Comparison of ENCODE assay signal across 8 mouse cellular contexts in genomic region chr2:49450931-49451636, GRCm38 (mm10). TPM values are rescaled to one million over a fixed set of nuclear protein-coding genes. Genes with fewer than 3 reads are reported as not detected.
DNase-seq lines count a peak whose midpoint lies in the region; ATAC-seq and TF ChIP-seq lines count a peak whose summit lies in the region.

Gene Epc2 (plus strand): TSS chr2:49451486.

- H3K27ac ChIP-seq in hindbrain, embryonic 10.5 days: peak within 1 kb of the TSS; percentile 100
- peak within 1 kb of the TSS; percentile 99 for H3K27ac ChIP-seq in lung, embryonic 16.5 days (ENCODE audit: low read length)
- H3K27ac ChIP-seq in thymus, adult 2 months (ENCODE audit: control insufficient read depth, insufficient read depth, low read length): peak within 1 kb of the TSS; percentile 77

- H3K4me2 ChIP-seq in lung, embryonic 16.5 days (ENCODE audit: low read depth, low read length): peak within 1 kb of the TSS; percentile 82

- no peaks in the 10 kb centered on the region for H3K9me3 ChIP-seq in hindbrain, embryonic 10.5 days
- no peaks in the 10 kb centered on the region for H3K9me3 ChIP-seq in lung, embryonic 16.5 days (ENCODE audit: control insufficient read depth, low read length)

- H3K36me3 ChIP-seq in hindbrain, embryonic 10.5 days: no peaks in the 10 kb centered on the region
- H3K36me3 ChIP-seq in lung, embryonic 16.5 days (ENCODE audit: control insufficient read depth, insufficient read depth, low read length): no peaks in the 10 kb centered on the region
- no peaks in the 10 kb centered on the region for H3K36me3 ChIP-seq in thymus, adult 2 months (ENCODE audit: control insufficient read depth, insufficient read depth, low read length)

- peak within 1 kb of the TSS; percentile 90 for H3K4me3 ChIP-seq in hindbrain, embryonic 10.5 days
- peak within 1 kb of the TSS; percentile 96 for H3K4me3 ChIP-seq in lung, embryonic 16.5 days (ENCODE audit: low read length)
- H3K4me3 ChIP-seq in thymus, adult 2 months (ENCODE audit: control insufficient read depth, insufficient read depth, low read length): peak within 1 kb of the TSS; percentile 80

- peak; percentile 91 for DNase-seq in MN1 (ENCODE audit: low spot score)
- DNase-seq in cerebellum, adult 9-10 months: peak; percentile 86
- DNase-seq in hindbrain, embryonic 10.5 days (ENCODE audit: low spot score): peak; percentile 92
- peak; percentile 79 for DNase-seq in layer of hippocampus, adult 9-11 months
- peak; percentile 75 for DNase-seq in ovary, adult 18-20 months (ENCODE audit: low spot score)
- DNase-seq in thymus, adult 2 months: peak; percentile 80

- peaks cover 21% of the 10 kb centered on the region; the same call in 1 of the 2 replicates for H3K4me1 ChIP-seq in hindbrain, embryonic 10.5 days (replicated peaks)
- H3K4me1 ChIP-seq in lung, embryonic 16.5 days (replicated peaks; ENCODE audit: control insufficient read depth, insufficient read depth, low read length): peaks cover 2% of the 10 kb centered on the region; the same call in 1 of the 2 replicates
- peaks cover 2% of the 10 kb centered on the region; the same call in 1 of the 2 replicates for H3K4me1 ChIP-seq in thymus, adult 2 months (replicated peaks; ENCODE audit: control insufficient read depth, insufficient read depth, low read length)

- H3K9ac ChIP-seq in lung, embryonic 16.5 days (ENCODE audit: low read length): peak within 1 kb of the TSS; percentile 99

- under 1% methylated on average over 84 of the region's 88 CpGs for WGBS in hindbrain, embryonic 10.5 days
- under 1% methylated on average over 45 of the region's 88 CpGs for WGBS in lung, embryonic 16.5 days
- WGBS in thymus, adult 2 months: under 1% methylated on average over 83 of the region's 88 CpGs

- peaks cover 4% of the 10 kb centered on the region; the same call in 1 of the 2 replicates for H3K27me3 ChIP-seq in hindbrain, embryonic 10.5 days (ENCODE audit: insufficient read depth, poor library complexity, severe bottlenecking)
- no peaks in the 10 kb centered on the region for H3K27me3 ChIP-seq in lung, embryonic 16.5 days (ENCODE audit: control insufficient read depth, insufficient read depth, low read depth, low read length)
- H3K27me3 ChIP-seq in thymus, adult 2 months (ENCODE audit: control insufficient read depth, insufficient read depth, low read length): no peaks in the 10 kb centered on the region

- no peak for TF ChIP-seq CTCF in thymus, adult 2 months (IDR thresholded peaks at IDR 0.05; ENCODE audit: borderline replicate concordance, control insufficient read depth, extremely low read depth, insufficient read depth, low read length, poor library complexity)

- peak; percentile 58; the same call in 1 of the 2 replicates for TF ChIP-seq POLR2A in thymus, adult 2 months (IDR thresholded peaks at IDR 0.05; ENCODE audit: control insufficient read depth, extremely low read depth, insufficient read depth, low read length, poor library complexity)

- peak; percentile 42 for ATAC-seq in frontal cortex, adult (ENCODE audit: low TSS enrichment)
- ATAC-seq in lung, embryonic 16.5 days (ENCODE audit: low read depth): peak; percentile 85

RNA-seq across cellular contexts. Expression of gene Epc2, which starts in this region (rescaled TPM):
- 6.9 and 7.3 TPM in 2 replicates for polyA plus RNA-seq in hindbrain, embryonic 10.5 days (2016; fragmentation: Nextera tagmentation; extraction: Ambion mirVana)
- polyA plus RNA-seq in lung, embryonic 16.5 days (2015; fragmentation: Nextera tagmentation; extraction: Ambion mirVana): 5.9 and 6.8 TPM in 2 replicates
- 13.4 and 14.0 TPM in 2 replicates for polyA plus RNA-seq in thymus, adult 2 months (2012; rRNA removed)

Comparison
In these comparisons a context has a peak if more than half of its experiments do, and no peak if none do; other contexts are left out.
1. Peak in every context shown above with its lines: DNase-seq, ATAC-seq, H3K4me3 ChIP-seq and H3K27ac ChIP-seq.